Mouse (Mus musculus): ENCODE data around the gene Astn1.

Gene Astn1

DNA sequence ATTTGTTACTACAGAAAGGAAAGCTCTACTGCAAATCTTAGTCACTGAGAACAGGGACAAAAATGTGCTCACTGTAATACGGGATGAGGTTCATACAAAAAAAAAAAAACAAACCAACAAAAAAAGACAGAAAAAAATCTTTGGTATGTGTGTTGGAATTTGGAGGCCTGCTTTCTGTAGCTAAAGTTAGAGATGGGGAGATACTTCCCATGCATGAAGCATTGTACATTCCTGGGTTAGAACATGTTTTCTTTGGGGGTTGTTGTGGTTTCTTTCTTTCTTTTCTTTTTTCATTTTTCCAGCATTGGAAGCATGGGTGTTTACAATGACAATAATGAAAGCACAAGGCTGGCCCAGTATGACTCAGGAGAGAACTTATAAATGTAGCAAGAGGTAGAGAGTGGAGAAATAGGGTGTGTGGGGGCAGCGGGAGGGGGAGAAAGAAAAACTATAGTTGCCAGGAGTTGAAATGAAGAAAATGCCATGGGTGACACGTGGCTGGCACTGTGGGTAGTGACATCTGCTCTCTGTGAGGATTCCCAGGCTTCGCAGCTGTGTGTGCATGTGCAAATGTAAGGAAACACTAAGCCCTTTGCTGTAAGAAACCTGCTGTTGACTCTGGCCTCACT, 370.9 kb downstream of the Astn1 start:
- no peak for DNase-seq (ENCODE audit: low read depth in 1 of 2, low spot score in 2 of 2)

DNA sequence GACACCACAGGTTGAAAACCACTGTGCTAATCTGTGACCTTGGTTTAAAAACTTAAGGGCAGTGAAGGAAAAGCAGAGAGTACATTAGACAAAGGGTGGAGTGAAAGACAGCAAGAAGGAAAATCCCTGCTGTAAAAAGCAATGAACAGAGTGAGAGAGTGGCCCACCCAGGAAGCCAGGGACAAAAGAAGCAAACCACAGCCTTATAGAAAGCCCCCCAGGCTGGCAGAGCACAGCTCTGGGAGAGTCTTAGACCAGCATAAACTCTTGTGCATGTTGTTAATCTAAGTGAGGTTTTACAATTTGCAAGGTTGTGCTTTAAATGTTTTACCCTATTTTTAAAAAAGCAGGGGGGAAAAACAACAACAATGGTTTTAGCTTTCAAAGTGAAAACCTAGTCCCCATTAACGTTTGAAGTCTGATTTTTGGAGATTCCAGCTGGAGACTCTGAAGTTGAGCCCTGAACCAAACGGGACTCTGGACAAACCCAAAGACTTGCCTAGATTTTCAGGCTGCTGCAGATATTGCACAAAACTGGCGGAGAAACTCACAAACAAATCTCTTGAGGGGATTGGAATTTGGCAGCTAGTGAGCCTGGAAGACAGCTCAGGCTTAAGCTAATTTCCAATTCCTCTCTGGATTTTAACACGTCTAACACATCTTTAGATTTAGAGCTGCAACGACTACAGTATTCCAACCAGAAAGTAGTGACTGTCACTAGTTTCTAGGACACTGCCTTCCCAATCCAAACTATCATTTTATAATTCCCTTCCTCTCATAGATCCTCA, 377.3 kb downstream of the Astn1 start:
- no peak for DNase-seq (ENCODE audit: low read depth in 1 of 2, low spot score in 2 of 2)

DNA sequence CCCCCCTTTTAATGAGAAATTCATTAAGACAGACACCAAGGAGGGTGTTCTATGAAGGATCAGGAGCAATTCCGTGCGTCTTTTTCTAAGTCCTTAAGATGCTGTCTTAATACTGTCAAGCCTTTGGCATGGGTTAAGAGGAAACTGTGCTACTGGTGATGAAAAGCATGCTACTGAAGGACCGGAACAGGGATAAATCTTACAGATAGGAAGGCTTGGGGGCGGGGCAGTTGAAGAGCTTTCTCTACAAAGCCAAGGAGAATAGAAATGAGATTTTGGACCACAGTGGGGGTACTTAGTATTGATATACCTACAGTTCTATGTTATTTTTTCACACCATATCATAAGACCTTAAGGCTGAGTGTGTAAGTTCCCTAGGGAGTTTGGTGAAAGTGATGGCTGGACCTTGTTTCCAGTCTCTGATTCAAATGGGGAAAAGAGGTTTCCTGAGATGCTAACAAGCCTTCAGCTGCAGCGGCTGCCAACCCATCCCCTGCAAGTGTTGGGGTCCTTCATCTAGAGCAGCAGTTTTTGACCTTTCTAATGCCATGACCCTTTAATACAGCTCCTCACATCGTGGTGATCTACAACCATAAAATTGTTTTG, 378.2 kb downstream of the Astn1 start:
- DNase-seq (ENCODE audit: low read depth in 1 of 2, low spot score in 2 of 2), result no peak

DNA sequence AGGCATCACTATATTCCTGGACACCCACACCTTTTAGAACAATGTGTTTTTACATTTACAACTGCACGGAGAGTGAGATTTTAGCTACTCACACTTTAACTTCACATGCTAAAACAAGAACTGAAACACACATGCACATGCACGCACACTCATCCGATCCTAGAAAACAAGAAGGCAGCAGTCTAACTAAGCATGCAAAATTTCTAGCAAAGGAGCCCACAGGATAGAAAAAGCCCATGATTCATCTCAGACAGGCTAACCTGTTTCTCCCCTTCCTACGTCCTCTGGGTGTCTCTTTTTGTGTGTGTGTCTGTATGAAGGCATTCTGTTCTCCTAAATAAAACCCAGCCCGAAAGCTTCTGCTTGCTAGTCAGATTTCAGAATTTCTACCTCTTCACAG, 378.9 kb downstream of the Astn1 start:
- no peak for DNase-seq (ENCODE audit: low read depth in 1 of 2, low spot score in 2 of 2)
